Mouse (Mus musculus) thymus, postnatal 10 days (tissue): ENCODE measurements around the gene Olfr906.

Source experiments
- DNase-seq, 2 experiments: peaks; one replicate each; pipeline ENCODE4 v3.0.0; 2021; ENCODE audit warnings: low spot score in 2 of 2

Gene Olfr906

GRCm38 (mm10) chr9:38486785-38487184 lies at the start of gene Olfr906:
Gene Olfr906, plus strand, starts transcription at chr9:38487085.
- DNase-seq: no peak

GRCm38 (mm10) chr9:38447352-38447751 lies 39.5 kb upstream of the Olfr906 start, which contains the start of gene Olfr902:
Gene Olfr902, plus strand, starts transcription at chr9:38447652.
- no peak for DNase-seq

- DNase-seq: no peak
Observed at GRCm38 (mm10) chr9:38462844-38463243, 24.0 kb upstream of the Olfr906 start, which contains the start of gene Olfr904. Gene Olfr904, plus strand, starts transcription at chr9:38463144.

GRCm38 (mm10) chr9:38470807-38471206 lies 16.1 kb upstream of the Olfr906 start, which contains the start of gene Olfr905:
Gene Olfr905, plus strand, starts transcription at chr9:38471107.
- DNase-seq: no peak

- DNase-seq: no peak
Observed at GRCm38 (mm10) chr9:38495501-38495900, 8.6 kb downstream of the Olfr906 start, which contains the start of gene Olfr907. Gene Olfr907, plus strand, starts transcription at chr9:38495801.

GRCm38 (mm10) chr9:38512353-38512752 lies 25.5 kb downstream of the Olfr906 start:
- no peak for DNase-seq

- no peak for DNase-seq
Observed at GRCm38 (mm10) chr9:38521280-38521679, 34.4 kb downstream of the Olfr906 start, which contains the start of gene Olfr911-ps1. Gene Olfr911-ps1, plus strand, starts transcription at chr9:38521580.

- DNase-seq: no peak
Observed at GRCm38 (mm10) chr9:38537549-38537948, 50.7 kb downstream of the Olfr906 start, which contains the start of gene Olfr910. Gene Olfr910, plus strand, starts transcription at chr9:38537849.
